Mouse (Mus musculus) kidney, postnatal 36 days (tissue): ENCODE data around the gene Azi2.

Experiments used
- DNase-seq, 2 experiments: peaks; one replicate each; pipeline ENCODE4 v3.0.0; 2021 to 2022; ENCODE audit warnings: mixed read lengths in 2 of 2

The Azi2 gene

DNA sequence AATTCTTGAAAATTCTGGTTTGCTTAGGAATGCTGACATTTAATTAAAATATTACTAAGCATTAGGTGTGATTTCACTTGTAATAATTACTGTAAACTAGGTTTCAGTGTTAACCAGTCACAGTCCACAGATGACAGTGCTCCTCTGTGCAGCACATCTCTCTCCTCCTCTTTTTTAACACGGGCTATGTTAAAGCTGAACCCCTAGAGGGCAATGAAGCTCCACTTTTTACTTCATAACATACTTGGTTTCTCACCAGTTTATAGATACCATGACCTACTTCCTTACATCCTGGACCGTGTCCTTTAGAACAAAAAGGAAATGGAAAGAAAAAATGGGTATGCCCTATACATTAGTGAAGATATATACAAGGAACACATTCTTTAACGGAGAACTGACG, 59.1 kb downstream of the Azi2 start:
- no peak for DNase-seq

DNA sequence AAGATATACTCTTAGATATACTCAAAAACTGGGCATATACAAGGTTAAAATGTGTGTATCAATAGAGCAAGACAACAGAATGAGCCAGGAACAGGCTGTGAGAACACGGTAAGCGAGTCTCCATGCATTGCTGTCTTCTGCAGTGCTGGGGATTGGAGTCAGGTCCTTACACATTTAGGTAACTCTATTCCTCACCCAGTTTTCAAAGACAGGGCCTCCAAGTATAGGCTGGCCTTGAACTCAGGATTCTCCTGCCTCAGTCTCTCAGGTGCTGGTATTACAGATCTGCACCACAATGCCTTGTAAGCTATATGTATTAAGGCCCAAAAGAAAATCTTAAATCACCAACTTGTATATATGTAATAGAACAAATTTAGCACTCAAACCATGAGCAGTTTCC, 60.2 kb downstream of the Azi2 start:
- no peak for DNase-seq

DNA sequence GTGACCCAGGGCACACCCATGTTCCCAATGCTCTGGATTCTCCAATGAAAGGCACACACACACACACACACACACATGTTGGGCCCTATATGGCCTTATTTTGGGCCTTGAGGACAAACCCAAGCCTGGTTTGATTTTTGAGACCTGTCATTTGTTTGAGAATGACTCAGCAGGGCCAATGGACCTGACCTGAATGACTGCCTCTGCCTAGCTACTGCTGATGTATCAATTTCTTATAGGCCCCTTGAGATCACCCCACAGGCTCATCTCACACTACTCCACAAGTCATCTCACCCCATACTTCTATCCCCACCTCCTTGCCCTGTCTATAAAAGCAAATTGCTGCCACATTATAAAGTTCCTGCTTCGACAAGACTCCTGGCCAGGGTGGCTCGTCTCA, 61.5 kb downstream of the Azi2 start:
- no peak for DNase-seq

DNA sequence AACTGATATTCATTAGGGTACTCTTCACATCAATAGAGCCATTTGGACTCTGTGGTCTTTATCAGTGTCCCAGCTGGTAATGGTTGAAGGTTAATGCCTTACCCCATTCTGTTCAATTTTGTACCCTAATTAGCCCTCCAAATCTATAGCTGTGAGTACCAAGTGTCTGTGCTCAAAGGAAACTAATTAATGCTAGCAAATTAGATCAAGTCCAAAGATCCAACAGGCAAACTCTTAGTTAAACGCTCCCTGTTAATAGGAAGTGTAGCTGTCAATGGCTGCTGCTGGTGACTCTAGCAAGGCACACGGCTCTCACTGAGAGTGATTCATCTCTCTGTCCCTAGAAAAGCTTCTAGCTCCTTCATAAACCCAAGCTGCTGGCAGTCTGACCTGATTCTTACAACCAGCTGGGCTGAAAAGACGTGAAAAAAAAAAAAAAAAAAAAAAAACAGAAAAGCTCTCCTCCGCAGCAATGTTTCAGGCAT, 68.3 kb downstream of the Azi2 start:
- DNase-seq = no peak

DNA sequence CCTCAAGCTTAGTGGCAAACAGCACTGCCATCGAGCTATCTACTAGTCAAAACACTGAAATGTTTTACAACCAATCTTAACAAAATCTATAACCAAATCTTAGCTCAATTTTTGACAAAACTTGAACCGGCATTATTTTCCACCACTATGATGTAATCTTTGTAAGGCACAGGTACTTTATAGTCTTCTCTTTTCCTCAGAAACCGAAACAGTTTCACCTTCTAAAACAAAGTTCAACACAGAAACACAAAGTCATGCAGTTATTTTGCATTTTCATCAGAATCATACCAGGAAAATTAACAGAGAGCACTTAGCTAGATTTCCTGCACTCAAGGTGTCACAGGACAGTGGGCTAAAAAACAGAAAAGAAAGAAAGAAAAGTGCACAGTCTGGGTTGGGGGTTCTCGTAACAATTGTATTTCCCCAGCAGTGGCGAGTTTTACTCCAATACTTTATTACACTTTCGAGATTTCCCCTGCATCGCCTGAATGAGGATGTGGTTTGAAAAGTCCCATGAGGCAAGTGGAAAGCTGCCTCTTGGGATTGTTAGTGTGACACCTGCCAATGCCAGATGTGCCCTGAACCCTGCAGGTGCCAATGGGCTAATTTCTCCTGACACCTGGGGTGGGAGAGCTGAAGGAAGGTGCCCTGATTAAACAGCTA, 69.5 kb downstream of the Azi2 start:
- DNase-seq = no peak

DNA sequence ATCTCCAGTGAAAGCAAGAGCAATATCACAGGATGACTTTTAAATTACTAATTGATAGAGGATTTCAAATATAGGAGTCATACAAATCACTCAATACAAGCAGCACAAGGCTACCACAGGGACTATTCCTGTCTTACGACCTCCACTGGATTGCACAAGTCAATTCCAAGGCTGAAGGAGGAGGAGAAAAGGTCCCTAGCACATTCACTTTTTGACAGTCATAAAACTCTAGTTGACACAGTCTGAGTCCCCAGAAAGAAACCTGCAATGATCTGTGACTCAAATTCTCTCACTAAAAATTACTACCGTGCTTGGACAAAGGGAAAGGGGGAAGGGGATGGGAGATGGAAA, 70.0 kb downstream of the Azi2 start:
- DNase-seq = no peak
